Mouse (Mus musculus): Measurements from ENCODE around the gene Snrnp35. TPM values are rescaled to one million over a fixed set of nuclear protein-coding genes. Genes with fewer than 3 reads are reported as not detected.

The Snrnp35 gene
- polyA plus RNA-seq (2012): 2.7 and 3.2 TPM in 2 replicates

DNA sequence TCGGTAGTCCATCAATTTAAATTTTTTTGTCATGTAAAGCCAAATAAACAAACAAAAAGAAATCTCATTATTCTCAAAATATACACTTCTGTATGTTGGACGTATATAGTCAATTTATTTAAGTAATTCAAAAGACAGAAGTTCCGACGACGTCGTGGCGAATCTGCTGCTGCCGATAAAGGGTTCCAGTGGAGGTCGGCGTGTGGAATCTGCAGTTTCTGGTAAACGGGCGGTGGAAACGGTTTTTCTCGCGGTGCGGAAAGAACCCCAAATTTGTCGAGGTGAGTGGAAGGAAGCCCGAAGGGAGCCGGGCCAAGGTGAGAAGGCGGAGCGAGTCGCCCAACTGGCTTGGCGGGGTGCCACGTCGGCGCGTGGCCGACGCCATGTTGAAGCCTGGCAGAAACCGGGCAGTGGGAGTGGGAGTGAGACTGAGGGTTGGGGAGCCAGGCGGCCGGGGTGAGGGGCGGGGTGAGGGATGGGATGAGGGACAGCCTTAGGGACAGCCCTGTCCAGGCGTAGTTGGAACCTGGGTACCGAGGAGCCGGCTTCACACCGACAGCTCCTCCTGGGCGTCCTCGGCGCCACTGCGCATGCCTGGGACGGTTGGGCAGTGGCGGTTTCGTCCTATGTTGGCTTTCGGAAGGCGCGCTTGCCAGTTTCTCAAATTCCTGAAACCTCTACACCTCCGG is at the start of gene Snrnp35:
Gene Snrnp35 (plus strand): TSS at position 169 of the 689 bp plus-strand sequence.
- Histone ChIP-seq H3K4me1 (ENCODE audit: control insufficient read depth) (peaks cover 36% of the 10 kb centered on the region), H3K4me3 (replicated peaks) (peak within 1 kb of the TSS; percentile 70), H3K36me3 (ENCODE audit: control insufficient read depth) (peaks cover 24% of the 10 kb centered on the region), H3K9me3 (ENCODE audit: control insufficient read depth, low read length) (no peaks in the 10 kb centered on the region), H3K27me3 (ENCODE audit: control insufficient read depth) (no peaks in the 10 kb centered on the region)
- TF ChIP-seq TAL1 (IDR thresholded peaks at IDR 0.05; ENCODE audit: low read length): no peak

GRCm38 (mm10) chr5:124438229-124438628 is 44.7 kb upstream of the Snrnp35 start:
- peaks cover 36% of the 10 kb centered on the region for H3K4me1 ChIP-seq (ENCODE audit: control insufficient read depth)
- H3K27me3 ChIP-seq (ENCODE audit: control insufficient read depth): no peaks in the 10 kb centered on the region
- H3K4me3 ChIP-seq (replicated peaks): peak overlapping the region; percentile 74
- TF ChIP-seq GATA1 (IDR thresholded peaks at IDR 0.05; ENCODE audit: low read length) (no peak), TAL1 (IDR thresholded peaks at IDR 0.05; ENCODE audit: low read length) (no peak)
- H3K36me3 ChIP-seq (ENCODE audit: control insufficient read depth): peaks cover 19% of the 10 kb centered on the region
- H3K9me3 ChIP-seq (ENCODE audit: control insufficient read depth, low read length): 0 out of 2 replicates have a peak, but pooled peaks cover 3% of the 10 kb centered on the region

DNA sequence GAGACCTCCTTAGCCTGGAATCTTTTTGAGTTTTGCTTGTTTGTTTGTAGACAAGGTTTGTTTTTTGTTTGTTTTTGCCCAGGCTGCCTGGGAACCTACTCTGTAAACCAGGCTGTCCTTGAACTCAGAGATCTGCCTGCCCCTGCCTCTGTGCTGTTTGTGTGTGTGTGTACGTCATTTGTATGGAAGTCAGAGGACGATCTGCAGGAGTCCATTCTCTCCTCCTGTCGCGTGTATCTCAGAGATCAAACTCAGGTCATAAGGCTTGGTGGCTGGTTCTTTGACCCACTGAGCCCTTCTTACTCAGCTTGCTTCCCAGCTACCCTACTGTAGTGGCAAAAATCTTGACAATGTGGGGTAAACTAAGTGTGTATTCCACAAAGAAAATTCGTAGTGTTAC is 44.2 kb upstream of the Snrnp35 start:
- Histone ChIP-seq H3K9me3 (ENCODE audit: control insufficient read depth, low read length) (0 out of 2 replicates have a peak, but pooled peaks cover 3% of the 10 kb centered on the region), H3K4me1 (ENCODE audit: control insufficient read depth) (peaks cover 40% of the 10 kb centered on the region), H3K36me3 (ENCODE audit: control insufficient read depth) (peaks cover 24% of the 10 kb centered on the region), H3K4me3 (replicated peaks) (peak overlapping the region; percentile 74), H3K27me3 (ENCODE audit: control insufficient read depth) (no peaks in the 10 kb centered on the region)
- TF ChIP-seq TAL1 (IDR thresholded peaks at IDR 0.05; ENCODE audit: low read length) (no peak), GATA1 (IDR thresholded peaks at IDR 0.05; ENCODE audit: low read length) (no peak)

GRCm38 (mm10) chr5:124439447-124440093 is 43.4 kb upstream of the Snrnp35 start, which contains the start of gene Kmt5a:
Kmt5a (plus strand) TSS chr5:124439930.
- peak within 1 kb of the TSS; percentile 74 for H3K4me3 ChIP-seq (replicated peaks)
- peaks cover 28% of the 10 kb centered on the region for H3K36me3 ChIP-seq (ENCODE audit: control insufficient read depth)
- 0 out of 2 replicates have a peak, but pooled peaks cover 3% of the 10 kb centered on the region for H3K9me3 ChIP-seq (ENCODE audit: control insufficient read depth, low read length)
- no peaks in the 10 kb centered on the region for H3K27me3 ChIP-seq (ENCODE audit: control insufficient read depth)
- TF ChIP-seq TAL1 (IDR thresholded peaks at IDR 0.05; ENCODE audit: low read length): no peak
- peaks cover 49% of the 10 kb centered on the region for H3K4me1 ChIP-seq (ENCODE audit: control insufficient read depth)

GRCm38 (mm10) chr5:124440094-124440701 is 42.7 kb upstream of the Snrnp35 start:
- TF ChIP-seq GATA1 (IDR thresholded peaks at IDR 0.05; ENCODE audit: low read length): no peak
- Histone ChIP-seq H3K9me3 (ENCODE audit: control insufficient read depth, low read length) (0 out of 2 replicates have a peak, but pooled peaks cover 3% of the 10 kb centered on the region), H3K4me3 (replicated peaks) (peak overlapping the region; percentile 74), H3K36me3 (ENCODE audit: control insufficient read depth) (peaks cover 31% of the 10 kb centered on the region), H3K27me3 (ENCODE audit: control insufficient read depth) (no peaks in the 10 kb centered on the region), H3K4me1 (ENCODE audit: control insufficient read depth) (peaks cover 55% of the 10 kb centered on the region)

- no peak for TF ChIP-seq GATA1 (IDR thresholded peaks at IDR 0.05; ENCODE audit: low read length)
- TF ChIP-seq TAL1 (IDR thresholded peaks at IDR 0.05; ENCODE audit: low read length): no peak
- H3K4me3 ChIP-seq (replicated peaks): peak overlapping the region; percentile 74
- H3K9me3 ChIP-seq (ENCODE audit: control insufficient read depth, low read length): 0 out of 2 replicates have a peak, but pooled peaks cover 3% of the 10 kb centered on the region
- no peaks in the 10 kb centered on the region for H3K27me3 ChIP-seq (ENCODE audit: control insufficient read depth)
- H3K4me1 ChIP-seq (ENCODE audit: control insufficient read depth): peaks cover 73% of the 10 kb centered on the region
- H3K36me3 ChIP-seq (ENCODE audit: control insufficient read depth): peaks cover 47% of the 10 kb centered on the region
Measured at GRCm38 (mm10) chr5:124442628-124443027, 40.3 kb upstream of the Snrnp35 start.

- 0 out of 2 replicates have a peak, but pooled peaks cover 3% of the 10 kb centered on the region for H3K9me3 ChIP-seq (ENCODE audit: control insufficient read depth, low read length)
- H3K27me3 ChIP-seq (ENCODE audit: control insufficient read depth): no peaks in the 10 kb centered on the region
- peak overlapping the region; percentile 83 for H3K4me3 ChIP-seq (replicated peaks)
- H3K4me1 ChIP-seq (ENCODE audit: control insufficient read depth): peaks cover 77% of the 10 kb centered on the region
- H3K36me3 ChIP-seq (ENCODE audit: control insufficient read depth): peaks cover 63% of the 10 kb centered on the region
- no peak for TF ChIP-seq TAL1 (IDR thresholded peaks at IDR 0.05; ENCODE audit: low read length)
- TF ChIP-seq GATA1 (IDR thresholded peaks at IDR 0.05; ENCODE audit: low read length): no peak
Measured at GRCm38 (mm10) chr5:124444208-124444607, 38.7 kb upstream of the Snrnp35 start.

DNA sequence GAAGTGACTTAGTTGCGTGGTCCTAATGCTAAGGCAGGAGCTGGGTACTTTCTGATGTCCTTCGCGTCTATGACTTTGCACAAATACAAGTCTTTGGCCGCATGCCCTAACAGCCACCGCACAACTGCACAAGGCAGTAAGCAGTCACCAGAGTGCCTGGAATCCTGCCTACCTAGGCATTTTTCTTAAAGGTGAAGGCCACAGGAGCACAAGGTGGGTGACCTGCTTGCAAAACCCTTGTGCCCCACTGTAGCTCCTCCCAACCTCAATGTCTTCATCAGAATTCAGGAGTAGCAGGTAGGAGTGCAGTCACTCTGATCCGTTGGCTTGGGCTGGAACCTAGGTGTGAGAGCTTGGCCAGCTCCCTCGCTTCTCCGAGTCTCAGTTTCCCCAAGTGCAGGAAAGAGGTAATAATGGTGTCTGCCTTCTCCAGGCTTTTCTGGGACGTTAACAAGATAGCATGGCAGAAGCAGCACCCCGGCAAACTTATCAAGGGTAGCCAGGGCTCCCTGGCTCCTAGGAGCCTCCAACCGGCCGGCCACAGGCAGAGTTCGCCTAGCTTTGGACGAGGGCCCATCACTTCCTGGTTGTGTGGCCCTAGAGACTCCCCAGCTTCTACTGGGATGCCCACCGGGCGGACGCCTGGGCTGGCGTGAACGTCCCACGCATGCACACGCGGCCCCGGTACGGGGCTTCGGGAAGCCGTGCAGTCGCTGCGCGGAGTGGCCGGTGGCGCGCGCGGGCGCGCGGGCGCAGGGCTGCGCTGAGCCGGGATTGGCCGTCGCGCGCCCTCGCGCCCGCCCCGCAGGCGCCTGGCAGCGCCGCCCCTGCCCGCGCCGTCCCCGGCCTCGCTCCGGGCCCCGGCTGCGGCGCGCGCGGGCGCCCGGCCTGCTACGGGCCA is 38.0 kb upstream of the Snrnp35 start:
- H3K4me1 ChIP-seq (ENCODE audit: control insufficient read depth): peaks cover 82% of the 10 kb centered on the region
- TF ChIP-seq TAL1 (IDR thresholded peaks at IDR 0.05; ENCODE audit: low read length) (no peak), GATA1 (IDR thresholded peaks at IDR 0.05; ENCODE audit: low read length) (no peak)

More for the DNA sequence above, 38.0 kb upstream of the Snrnp35 start:
- H3K27me3 ChIP-seq (ENCODE audit: control insufficient read depth): no peaks in the 10 kb centered on the region
- 0 out of 2 replicates have a peak, but pooled peaks cover 3% of the 10 kb centered on the region for H3K9me3 ChIP-seq (ENCODE audit: control insufficient read depth, low read length)
- H3K4me3 ChIP-seq (replicated peaks): peak overlapping the region; percentile 83
- peaks cover 70% of the 10 kb centered on the region for H3K36me3 ChIP-seq (ENCODE audit: control insufficient read depth)

Measured in erythroblast, embryonic 14.5 days (primary cell).